Mouse (Mus musculus) MN1 (cell line): ENCODE measurements around the gene Mafk.

Source experiments
- DNase-seq: peaks from one replicate; pipeline ENCODE4 v3.0.0-alpha.2; 2016; ENCODE audit warnings: low spot score

Mafk gene

GRCm38 (mm10) chr5:139818801-139819200 lies 27.5 kb downstream of the Mafk start:
- peak; percentile 51 for DNase-seq

- DNase-seq: no peak
Observed at GRCm38 (mm10) chr5:139819538-139820181, 28.3 kb downstream of the Mafk start, which contains the start of gene Tmem184a. Gene Tmem184a (minus strand): TSS chr5:139819917.

GRCm38 (mm10) chr5:139821466-139822459 lies 30.4 kb downstream of the Mafk start:
- DNase-seq: peak; percentile 88

- no peak for DNase-seq
Observed at GRCm38 (mm10) chr5:139824531-139824930, 33.2 kb downstream of the Mafk start.

GRCm38 (mm10) chr5:139825947-139826346 lies 34.6 kb downstream of the Mafk start:
- peak; percentile 64 for DNase-seq

GRCm38 (mm10) chr5:139826357-139827055 lies 35.2 kb downstream of the Mafk start, which contains the start of the genes Gm26938 and Psmg3:
Gene Gm26938 (minus strand): TSS chr5:139826407.
Gene Psmg3 (minus strand): TSS chr5:139826885.
- peak; percentile 95 for DNase-seq

GRCm38 (mm10) chr5:139827593-139827992 lies 36.3 kb downstream of the Mafk start:
- DNase-seq: no peak

- DNase-seq: no peak
Observed at GRCm38 (mm10) chr5:139829384-139829783, 38.1 kb downstream of the Mafk start.

- DNase-seq: no peak
Observed at GRCm38 (mm10) chr5:139830734-139831133, 39.4 kb downstream of the Mafk start.

- DNase-seq: no peak
Observed at GRCm38 (mm10) chr5:139832125-139832524, 40.8 kb downstream of the Mafk start.

- no peak for DNase-seq
Observed at GRCm38 (mm10) chr5:139835706-139836105, 44.4 kb downstream of the Mafk start.

- DNase-seq: peak; percentile 81
Observed at GRCm38 (mm10) chr5:139838476-139838892, 47.2 kb downstream of the Mafk start.

GRCm38 (mm10) chr5:139839142-139839541 lies 47.8 kb downstream of the Mafk start:
- no peak for DNase-seq

GRCm38 (mm10) chr5:139849626-139850320 lies 58.5 kb downstream of the Mafk start:
- DNase-seq: no peak
